Mouse (Mus musculus) liver, embryonic 18 days (tissue): ENCODE measurements around the gene Sgtb. TPM values are rescaled to one million over a fixed set of nuclear protein-coding genes. Genes with fewer than 3 reads are reported as not detected.

Experiments
- polyA plus RNA-seq: library from polyadenylated mRNA; depleted of rRNA; stranded (reverse); fragments of >200 nt; gene quantifications from 2 replicates; pipeline ENCODE4 v1.2.3, GENCODE M21; 2012; rRNA removed

Gene Sgtb
- 0.63 and 0.76 TPM in 2 replicates for polyA plus RNA-seq

DNA sequence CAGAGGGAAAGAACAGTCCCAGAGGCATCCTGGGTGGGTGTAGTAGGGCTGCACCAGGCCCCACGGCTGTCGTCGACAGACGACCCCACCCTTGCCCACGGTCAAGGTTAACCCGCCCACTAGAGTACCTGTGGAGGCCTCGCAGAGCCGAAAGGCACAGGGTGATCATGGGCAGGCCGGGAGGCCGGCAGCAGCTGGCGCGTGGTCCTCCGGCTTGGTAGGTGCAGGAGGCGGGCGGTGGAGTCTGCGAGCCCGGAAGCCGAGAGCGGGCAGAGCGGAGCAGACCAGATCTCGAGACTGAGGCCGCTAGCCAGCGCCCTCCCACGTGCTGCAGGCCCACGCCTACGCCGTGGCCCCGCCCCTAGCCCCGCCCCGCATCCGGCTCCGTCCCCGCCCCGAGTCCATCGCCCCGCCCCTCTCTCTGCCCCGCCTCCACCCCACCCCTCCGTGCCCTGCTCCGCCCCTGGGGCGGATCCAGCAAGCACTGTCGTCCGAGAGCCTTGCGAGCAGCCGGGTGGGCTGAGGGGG is at the start of gene Sgtb, which contains the start of gene Nln:
TSS of gene Sgtb (plus strand) at position 454 of the 528 bp plus-strand sequence.
TSS of gene Nln (minus strand) at position 327 of the 528 bp plus-strand sequence.

GRCm38 (mm10) chr13:104177796-104178649 is 68.5 kb downstream of the Sgtb start, which contains the start of gene Trappc13:
Trappc13 (minus strand) TSS chr13:104178469.

DNA sequence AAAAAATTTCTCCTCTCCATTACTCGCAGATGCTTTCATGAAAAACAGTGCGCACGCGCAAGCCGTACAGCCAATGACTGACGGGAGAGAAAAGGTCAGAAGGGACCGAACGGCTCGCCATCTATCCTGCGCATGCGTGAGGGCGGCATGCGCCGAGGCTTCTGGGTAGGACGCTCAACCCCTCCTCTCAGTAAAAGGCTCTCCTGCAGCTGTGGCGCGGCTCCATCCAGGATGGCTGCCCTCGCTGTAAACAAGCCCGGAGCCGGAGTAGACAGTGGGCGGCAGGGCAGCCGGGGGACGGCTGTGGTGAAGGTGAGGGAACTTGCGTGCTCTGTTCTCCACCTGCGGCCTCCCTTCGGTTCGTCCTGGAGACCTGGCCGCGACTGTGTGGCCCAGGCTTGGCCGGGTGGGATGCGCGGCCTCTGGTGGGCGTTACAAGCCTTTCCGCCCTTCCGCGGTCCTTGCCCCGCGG is 69.1 kb downstream of the Sgtb start, which contains the start of gene Trim23:
TSS of gene Trim23 (plus strand) at position 148 of the 472 bp plus-strand sequence.

Other genes with a start within 250 kb of the Sgtb start
- gene Erbin, start 189.2 kb upstream of the Sgtb start, polyA plus RNA-seq = 7.1 and 8.0 TPM in 2 replicates
- gene Nln, start 127 bp upstream of the Sgtb start, polyA plus RNA-seq = 12.1 and 12.2 TPM in 2 replicates
- gene Trappc13, start 68.7 kb downstream of the Sgtb start, polyA plus RNA-seq = 8.9 and 9.1 TPM in 2 replicates
- gene Trim23, start 69.1 kb downstream of the Sgtb start, polyA plus RNA-seq = 4.8 and 4.9 TPM in 2 replicates
- 16.6 and 17.3 TPM in 2 replicates for gene Cenpk, start 118.9 kb downstream of the Sgtb start, polyA plus RNA-seq
- 4.9 and 5.0 TPM in 2 replicates for gene Ppwd1, start 119.1 kb downstream of the Sgtb start, polyA plus RNA-seq
- 2.0 and 2.2 TPM in 2 replicates for gene Adamts6, start 178.1 kb downstream of the Sgtb start, polyA plus RNA-seq